Mouse (Mus musculus) ES-E14 (cell line): Measurements from ENCODE around the gene Igdcc3. TPM values are rescaled to one million over a fixed set of nuclear protein-coding genes. Genes with fewer than 3 reads are reported as not detected.

Experiments
- DNase-seq: peaks from one replicate; pipeline ENCODE4 v3.0.0-alpha.2; 2013; ENCODE audit warnings: low read depth, low spot score
- H3K27ac ChIP-seq: 2 replicates; pipeline ENCODE4 v1.5.1; 2012; ENCODE audit warnings: low read depth, mild to moderate bottlenecking, low read length, moderate library complexity, mixed read lengths; ENCODE audit not compliant: poor library complexity, insufficient read depth, severe bottlenecking
- H3K36me3 ChIP-seq: 2 replicates; pipeline ENCODE4 v1.6.1; 2012; ENCODE audit warnings: mild to moderate bottlenecking, low read length, moderate library complexity, mixed read lengths; ENCODE audit not compliant: control insufficient read depth, poor library complexity, insufficient read depth, severe bottlenecking
- H3K4me1 ChIP-seq, 2 experiments: fragments of 150-350 bp in 1 of 2; sonication (generic) in 1 of 2; 2 replicates each; pipeline ENCODE4 v1.6.1; 2012; ENCODE audit warnings: low read length in 2 of 2, mild to moderate bottlenecking in 1 of 2, mixed read lengths in 1 of 2; ENCODE audit not compliant: control insufficient read depth in 2 of 2, insufficient read depth in 2 of 2, poor library complexity in 1 of 2
- H3K4me3 ChIP-seq, 2 experiments: fragments of 150-350 bp in 1 of 2; sonication (generic) in 1 of 2; 2 replicates each; pipeline ENCODE4 v1.5.1; 2012; ENCODE audit warnings: low read length in 2 of 2, low read depth in 1 of 2, mild to moderate bottlenecking in 1 of 2, mixed read lengths in 1 of 2; ENCODE audit not compliant: insufficient read depth in 1 of 2, poor library complexity in 1 of 2, severe bottlenecking in 1 of 2
- H3K9ac ChIP-seq: 2 replicates; pipeline ENCODE4 v1.6.1; 2012; ENCODE audit warnings: low read depth, mild to moderate bottlenecking, low read length, mixed read lengths; ENCODE audit not compliant: poor library complexity, insufficient read depth, severe bottlenecking
- H3K9me3 ChIP-seq: fragments of 150-350 bp; sonication (generic); 2 replicates; pipeline ENCODE4 v1.6.1; 2012; ENCODE audit warnings: low read depth, mild to moderate bottlenecking, low read length; ENCODE audit not compliant: control insufficient read depth, insufficient read depth
- CHD2 ChIP-seq: IDR thresholded peaks from 2 replicates; pipeline ENCODE4 v1.6.1; 2014; ENCODE audit warnings: mild to moderate bottlenecking, low read depth, low read length, inconsistent platforms
- HCFC1 ChIP-seq: IDR thresholded peaks from 2 replicates; pipeline ENCODE4 v1.6.1; 2012; ENCODE audit warnings: low read length, inconsistent platforms, borderline replicate concordance; ENCODE audit not compliant: insufficient read depth
- MAFK ChIP-seq: IDR thresholded peaks from 2 replicates; pipeline ENCODE4 v1.6.1; 2014; ENCODE audit warnings: mild to moderate bottlenecking, low read depth, low read length, inconsistent platforms; ENCODE audit not compliant: insufficient read depth
- ZC3H11A ChIP-seq: IDR thresholded peaks from 2 replicates; pipeline ENCODE4 v1.6.1; 2012; ENCODE audit warnings: low read depth, mild to moderate bottlenecking, inconsistent platforms, low read length, borderline replicate concordance
- ZNF384 ChIP-seq: IDR thresholded peaks from 2 replicates; pipeline ENCODE4 v1.6.1; 2012; ENCODE audit warnings: low read depth, low read length, inconsistent platforms
- in situ Hi-C, 2 experiments: fragments of 600-800 bp; cut with MboI; formaldehyde crosslinking; loops; one replicate each; pipeline ENCODE4 v1.15.1; 2025; ENCODE audit warnings: low sequenced_read_pairs in 2 of 2, inconsistent platforms in 1 of 2; ENCODE audit not compliant: unreplicated experiment in 2 of 2
- total RNA-seq: library from RNA; depleted of rRNA; stranded (reverse); fragments of 300-350 nt; gene quantifications from 2 replicates; pipeline ENCODE4 v1.2.3, GENCODE M21; 2012

Gene Igdcc3
- total RNA-seq, 1 experiment = 6.0 TPM

DNA sequence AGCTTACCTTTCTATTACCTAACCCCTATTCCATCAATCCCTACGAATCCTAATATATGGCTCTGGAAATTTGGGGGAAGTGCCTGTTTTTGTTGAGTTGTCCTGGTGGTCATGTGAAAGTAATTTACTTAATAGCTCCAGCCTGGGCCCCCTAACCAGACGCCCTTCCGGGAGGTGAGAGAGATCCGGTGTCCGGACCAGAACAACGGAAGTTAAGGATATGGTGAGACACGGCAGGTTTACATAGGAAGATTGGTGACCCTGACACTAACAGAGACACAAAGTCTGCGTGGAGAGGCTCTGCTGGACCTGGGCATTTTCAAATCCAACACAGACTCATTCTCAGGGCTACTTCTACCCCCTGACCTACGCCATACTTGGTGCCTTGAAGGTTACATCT, 25.4 kb downstream of the Igdcc3 start:
- Histone ChIP-seq H3K4me1 (peaks cover 8 to 19% of the 10 kb centered on the region in 2 experiments; a peak in 3 of 4 replicates), H3K9ac (no peak overlapping the region), H3K9me3 (no peaks in the 10 kb centered on the region), H3K27ac (no peak overlapping the region), H3K36me3 (no peaks in the 10 kb centered on the region), H3K4me3 (no peak overlapping the region)
- no peak for DNase-seq
- in situ Hi-C loops = no loop called here
- TF ChIP-seq MAFK = no peak
- TF ChIP-seq ZNF384 = no peak
- TF ChIP-seq ZC3H11A = no peak
- TF ChIP-seq CHD2 = no peak
- TF ChIP-seq HCFC1 = no peak

DNA sequence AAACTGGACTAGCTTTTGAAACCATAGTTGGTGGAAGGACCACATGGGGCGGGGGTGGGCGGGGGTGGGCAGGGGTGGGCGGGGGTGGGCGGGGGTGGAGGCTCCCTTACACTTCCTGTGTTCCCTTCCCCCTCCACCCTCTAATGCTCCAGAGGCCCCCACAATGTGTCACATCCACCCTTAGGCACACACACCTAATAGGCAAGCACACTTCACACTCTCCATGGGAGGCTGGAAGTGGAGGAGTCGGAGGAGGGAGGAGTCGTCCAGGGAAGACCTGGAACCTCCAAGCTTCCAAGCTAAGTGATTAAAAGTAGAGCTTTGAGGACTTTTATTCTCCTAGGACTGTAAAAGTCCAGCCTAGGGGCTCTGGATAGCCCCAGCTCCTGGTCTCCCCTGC, 27.5 kb downstream of the Igdcc3 start:
- Histone ChIP-seq H3K4me1 (peaks cover 6 to 12% of the 10 kb centered on the region in 2 experiments; a peak in 3 of 4 replicates), H3K27ac (no peak overlapping the region), H3K9me3 (no peaks in the 10 kb centered on the region), H3K9ac (no peak overlapping the region), H3K36me3 (no peaks in the 10 kb centered on the region), H3K4me3 (no peak overlapping the region)
- TF ChIP-seq ZC3H11A = no peak
- TF ChIP-seq MAFK = no peak
- TF ChIP-seq CHD2 = no peak
- TF ChIP-seq ZNF384 = no peak
- no peak for TF ChIP-seq HCFC1
- no peak for DNase-seq
- in situ Hi-C loops = no loop called here

- H3K4me3 ChIP-seq = no peak overlapping the region
- no peak overlapping the region for H3K9ac ChIP-seq
- no peaks in the 10 kb centered on the region for H3K9me3 ChIP-seq
- no peaks in the 10 kb centered on the region for H3K36me3 ChIP-seq
- peaks cover 4 to 12% of the 10 kb centered on the region in 2 experiments; a peak in 3 of 4 replicates for H3K4me1 ChIP-seq
- DNase-seq = no peak
- TF ChIP-seq MAFK (no peak), HCFC1 (no peak), CHD2 (no peak), ZC3H11A (no peak), ZNF384 (no peak)
- in situ Hi-C loops = no loop called here
- no peak overlapping the region for H3K27ac ChIP-seq
These were observed 28.0 kb downstream of the Igdcc3 start for GRCm38 (mm10) chr9:65168952-65169351.

- H3K27ac ChIP-seq = no peak overlapping the region
- TF ChIP-seq ZC3H11A = no peak
- H3K9ac ChIP-seq = no peak overlapping the region
- H3K4me1 ChIP-seq = peaks cover 4 to 30% of the 10 kb centered on the region in 2 experiments; a peak in 3 of 4 replicates
- H3K9me3 ChIP-seq = no peaks in the 10 kb centered on the region
- H3K36me3 ChIP-seq = no peaks in the 10 kb centered on the region
- in situ Hi-C loops = no loop called here
- no peak overlapping the region for H3K4me3 ChIP-seq
- no peak for DNase-seq
These were observed 31.7 kb downstream of the Igdcc3 start for GRCm38 (mm10) chr9:65172654-65173053.

GRCm38 (mm10) chr9:65175234-65175938, 34.4 kb downstream of the Igdcc3 start:
- H3K4me1 ChIP-seq = peaks cover 5 to 38% of the 10 kb centered on the region in 2 experiments
- TF ChIP-seq CHD2 (no peak), ZNF384 (peak; percentile 79)
- H3K9ac ChIP-seq = no peak overlapping the region
- no peak for DNase-seq
- H3K36me3 ChIP-seq = no peaks in the 10 kb centered on the region
- H3K9me3 ChIP-seq = no peaks in the 10 kb centered on the region
- peak overlapping the region; percentile 20; the same call in 1 of the 2 replicates for H3K27ac ChIP-seq
- in situ Hi-C loops = no loop called here
- H3K4me3 ChIP-seq = no peak overlapping the region
